Mouse (Mus musculus) midbrain, embryonic 10.5 days (tissue): ENCODE data around the gene Zswim4. TPM values are rescaled to one million over a fixed set of nuclear protein-coding genes. Genes with fewer than 3 reads are reported as not detected.

Experiments used
- microRNA counts: library from miRNA; unstranded; fragments of <30 nt; microRNA quantifications from one replicate; lab custom pipeline; 2017
- microRNA-seq: library from miRNA; unstranded; fragments of <30 nt; microRNA quantifications from one replicate; pipeline ENCODE4, GENCODE M21; 2017
- polyA plus RNA-seq: library from polyadenylated mRNA; unstranded; fragments of >200 nt; fragmentation: Nextera tagmentation; extraction: Ambion mirVana; gene quantifications from 2 replicates; pipeline ENCODE4 v1.2.1, GENCODE M21; 2016

The Zswim4 gene
- polyA plus RNA-seq, 1 experiment from 2014 or later: 30.4 TPM

MicroRNA genes within 50 kb of the gene (microRNA counts, 519-probe panel; counts per million panel counts)
- microRNA mmu-miR-181c (lab: Ali Mortazavi, UCI): not detected
- 6,119 counts per million, percentile 53 among the panel's probes with 10 or more counts for microRNA mmu-miR-23a (lab: Ali Mortazavi, UCI)
- 7,451 counts per million, percentile 76 among the panel's probes with 10 or more counts for microRNA mmu-miR-27a (lab: Ali Mortazavi, UCI)

Small RNA genes lying within 50 kb of the gene (microRNA-seq; reads per million reads assigned to microRNA genes)
- gene Mir181c (6,195 reads per million, percentile 91 among the genes with 10 or more reads in this experiment), gene Mir181d (4,742 reads per million, percentile 90 among the genes with 10 or more reads in this experiment), gene Mir23a (3,759 reads per million, percentile 89 among the genes with 10 or more reads in this experiment), gene Mir24-2 (not detected), gene Mir27a (95.4 reads per million, percentile 50 among the genes with 10 or more reads in this experiment), gene Mir3074-2 (not detected)

Other genes starting within 250 kb of the Zswim4 start
- gene Samd1, start 239.4 kb downstream of the Zswim4 start, polyA plus RNA-seq: 8.0 and 8.5 TPM in 2 replicates
- gene 1700067K01Rik, start 235.6 kb downstream of the Zswim4 start, polyA plus RNA-seq: 0.68 and 0.99 TPM in 2 replicates
- gene 2210011C24Rik, start 224.9 kb downstream of the Zswim4 start, polyA plus RNA-seq: 0.20 and 0.67 TPM in 2 replicates
- gene Palm3, start 215.6 kb downstream of the Zswim4 start, polyA plus RNA-seq: 7.9 and 8.0 TPM in 2 replicates
- gene Il27ra, start 194.5 kb downstream of the Zswim4 start, polyA plus RNA-seq: 0.17 and 0.21 TPM in 2 replicates
- gene Rln3, start 192.1 kb downstream of the Zswim4 start, polyA plus RNA-seq: 0.20 TPM in 1 of 2 replicates, not detected in the other
- gene Gm10643, start 171.9 kb downstream of the Zswim4 start, polyA plus RNA-seq: 0.69 and 1.6 TPM in 2 replicates
- gene Rfx1, start 170.2 kb downstream of the Zswim4 start, polyA plus RNA-seq: 7.7 and 8.6 TPM in 2 replicates
- gene Dcaf15, start 132.3 kb downstream of the Zswim4 start, polyA plus RNA-seq: 16.3 and 17.5 TPM in 2 replicates
- gene Podnl1, start 111.1 kb downstream of the Zswim4 start, polyA plus RNA-seq: 0.09 and 0.14 TPM in 2 replicates
- 14.0 and 18.1 TPM in 2 replicates for gene Cc2d1a, start 89.1 kb downstream of the Zswim4 start, polyA plus RNA-seq
- gene 4930432K21Rik, start 89.0 kb downstream of the Zswim4 start, polyA plus RNA-seq: 2.4 TPM in 2 replicates
- 3.0 and 5.6 TPM in 2 replicates for gene Nanos3, start 51.8 kb downstream of the Zswim4 start, polyA plus RNA-seq
- gene D8Ertd738e, start 12.7 kb upstream of the Zswim4 start, polyA plus RNA-seq: 363 and 389 TPM in 2 replicates
- 65.5 and 72.0 TPM in 2 replicates for gene Mri1, start 20.3 kb upstream of the Zswim4 start, polyA plus RNA-seq
- 23.8 and 24.1 TPM in 2 replicates for gene Ccdc130, start 33.3 kb upstream of the Zswim4 start, polyA plus RNA-seq
- 6.9 and 9.2 TPM in 2 replicates for gene Cacna1a, start 151.4 kb upstream of the Zswim4 start, polyA plus RNA-seq